35 mouse cellular contexts compared by ENCODE assay signal in the genomic region with DNA sequence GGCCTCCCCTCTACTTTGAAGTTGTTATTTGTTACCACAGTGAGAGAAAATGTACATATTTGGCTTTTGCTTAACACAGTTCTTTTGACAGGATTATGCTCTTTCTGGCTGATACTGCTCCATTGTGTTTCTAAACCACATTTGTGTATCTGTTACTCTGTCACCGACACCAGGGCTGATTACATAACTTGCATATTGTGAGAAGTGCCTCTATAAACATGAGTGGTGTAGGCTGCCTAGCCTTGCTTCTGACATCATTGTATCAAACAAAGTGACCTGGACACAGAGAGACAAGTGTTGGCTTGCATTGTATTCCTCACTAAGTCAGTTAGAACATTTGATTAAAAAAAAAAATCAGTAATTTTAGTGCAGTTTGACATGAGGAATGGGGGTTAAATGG. TPM values are rescaled to one million over a fixed set of nuclear protein-coding genes. Genes with fewer than 3 reads are reported as not detected.
DNase-seq lines count a peak whose midpoint lies in the region; ATAC-seq and TF ChIP-seq lines count a peak whose summit lies in the region.
"Had no signal": no experiment of that assay in that cellular context is flagged by ENCODE, and none has a peak within 500 bp of the region (broad histone marks: within the 10 kb centered on the region; RNA-seq: fewer than 3 reads in every experiment).

No protein-coding gene starts in this region.

- ATAC-seq in liver, embryonic 15.5 days (ENCODE audit: insufficient read depth), result no peak
- no peak for ATAC-seq in liver, embryonic 11.5 days (replicated peaks; ENCODE audit: low FRiP score)
- ATAC-seq: CD4-positive, CD25-positive, alpha-beta regulatory T cell, adult 4 months; forebrain, embryonic 14.5 days; forebrain, postnatal 0 days had no signal

- TF ChIP-seq CTCF in kidney, adult 2 months (conservative IDR thresholded peaks at IDR 0.05; ENCODE audit: insufficient read depth, insufficient read length, low read depth, low read length), result no peak
- no peak for TF ChIP-seq CTCF in small intestine, adult 2 months (IDR thresholded peaks at IDR 0.05; ENCODE audit: extremely low read depth, insufficient read length, insufficient replicate concordance, low read depth, low read length)

- H3K9ac ChIP-seq in liver, embryonic 15.5 days, result no peak overlapping the region
- H3K9ac ChIP-seq in liver, embryonic 11.5 days (ENCODE audit: low read depth, low read length), result no peak overlapping the region
- H3K9ac ChIP-seq: embryonic facial prominence, embryonic 12.5 days; embryonic facial prominence, embryonic 15.5 days; forebrain, postnatal 0 days; hindbrain, embryonic 12.5 days; hindbrain, embryonic 15.5 days had no signal

- no peaks in the 10 kb centered on the region for H3K27me3 ChIP-seq in kidney, adult 2 months (replicated peaks; ENCODE audit: control insufficient read depth, insufficient read depth, low read length)
- H3K27me3 ChIP-seq in liver, embryonic 15.5 days, result no peaks in the 10 kb centered on the region
- no peaks in the 10 kb centered on the region for H3K27me3 ChIP-seq in liver, embryonic 11.5 days (replicated peaks; ENCODE audit: control insufficient read depth, insufficient read depth, low read length)
- no peaks in the 10 kb centered on the region for H3K27me3 ChIP-seq in small intestine, adult 2 months (ENCODE audit: control insufficient read depth, insufficient read depth, low read length)
- H3K27me3 ChIP-seq: embryonic facial prominence, embryonic 12.5 days; embryonic facial prominence, embryonic 15.5 days; hindbrain, embryonic 12.5 days; hindbrain, embryonic 15.5 days had no signal

- DNase-seq in kidney, adult 2 months, result no peak
- DNase-seq in kidney, postnatal 4 days, result no peak
- DNase-seq in liver, embryonic 11.5 days (ENCODE audit: low spot score), result no peak
- peak; percentile 58 for DNase-seq in lung, postnatal 36 days
- no peak for DNase-seq in lung, postnatal 25 days (ENCODE audit: low spot score)
- no peak for DNase-seq in left cerebral cortex, adult 8-10 months (ENCODE audit: low spot score in 2 of 2)
- DNase-seq: adrenal gland, postnatal 14 days; cerebellum, adult 11 months; cerebellum, adult 2 months; cerebellum, adult 9-11 months; cerebellum, postnatal 25 days; forebrain, postnatal 0 days; gastrocnemius, postnatal 10 days had no signal

- H3K4me1 ChIP-seq in kidney, adult 2 months (ENCODE audit: control insufficient read depth, insufficient read depth, low read length), result peaks cover 38% of the 10 kb centered on the region
- H3K4me1 ChIP-seq in liver, embryonic 15.5 days (replicated peaks), result peaks cover 44% of the 10 kb centered on the region
- H3K4me1 ChIP-seq in liver, embryonic 11.5 days (replicated peaks; ENCODE audit: control insufficient read depth, insufficient read depth, low read length), result no peaks in the 10 kb centered on the region
- H3K4me1 ChIP-seq in small intestine, adult 2 months (ENCODE audit: control insufficient read depth, insufficient read depth, insufficient read length, low read length), result peaks cover 36% of the 10 kb centered on the region
- H3K4me1 ChIP-seq: embryonic facial prominence, embryonic 12.5 days; hindbrain, embryonic 12.5 days; hindbrain, embryonic 15.5 days had no signal

- WGBS in kidney, adult 2 months, result 25% methylated on average over 1 of the region's 1 CpGs
- 41% methylated on average over 1 of the region's 1 CpGs for WGBS in liver, embryonic 15.5 days (ENCODE audit: insufficient replicate concordance)
- 77% methylated on average over 1 of the region's 1 CpGs for WGBS in liver, embryonic 11.5 days
- 7% methylated on average over 1 of the region's 1 CpGs for WGBS in small intestine, adult 2 months

- H3K9me3 ChIP-seq in liver, embryonic 15.5 days (replicated peaks), result no peaks in the 10 kb centered on the region
- no peaks in the 10 kb centered on the region for H3K9me3 ChIP-seq in liver, embryonic 11.5 days (ENCODE audit: control insufficient read depth, low read length)
- H3K9me3 ChIP-seq: embryonic facial prominence, embryonic 12.5 days; embryonic facial prominence, embryonic 15.5 days; hindbrain, embryonic 12.5 days; hindbrain, embryonic 15.5 days had no signal

- TF ChIP-seq POLR2A in kidney, adult 2 months (IDR thresholded peaks at IDR 0.05; ENCODE audit: low read depth, low read length), result no peak
- no peak for TF ChIP-seq POLR2A in small intestine, adult 2 months (IDR thresholded peaks at IDR 0.05; ENCODE audit: low read depth, low read length)

- peaks cover 3% of the 10 kb centered on the region; the same call in 1 of the 2 replicates for H3K36me3 ChIP-seq in kidney, adult 2 months (ENCODE audit: control insufficient read depth, insufficient read depth, low read length)
- H3K36me3 ChIP-seq in liver, embryonic 15.5 days (replicated peaks), result peaks cover 89% of the 10 kb centered on the region
- peaks cover 26% of the 10 kb centered on the region for H3K36me3 ChIP-seq in liver, embryonic 11.5 days (ENCODE audit: control insufficient read depth, insufficient read depth, low read length)
- peaks cover 38% of the 10 kb centered on the region for H3K36me3 ChIP-seq in small intestine, adult 2 months (ENCODE audit: control insufficient read depth, insufficient read depth, low read length)

- peak overlapping the region; percentile 65 for H3K27ac ChIP-seq in kidney, adult 2 months (ENCODE audit: insufficient read depth, low read depth, low read length)
- H3K27ac ChIP-seq in liver, embryonic 15.5 days (replicated peaks), result peak overlapping the region; percentile 42
- no peak overlapping the region for H3K27ac ChIP-seq in liver, embryonic 11.5 days (ENCODE audit: low read depth, low read length)
- peak overlapping the region; percentile 43; the same call in 1 of the 2 replicates for H3K27ac ChIP-seq in small intestine, adult 2 months (ENCODE audit: insufficient read depth, low read depth, low read length)
- H3K27ac ChIP-seq: embryonic facial prominence, embryonic 12.5 days; embryonic facial prominence, embryonic 15.5 days; hindbrain, embryonic 12.5 days; hindbrain, embryonic 15.5 days had no signal

- H3K4me2 ChIP-seq in liver, embryonic 15.5 days, result no peak overlapping the region
- no peak overlapping the region for H3K4me2 ChIP-seq in liver, embryonic 11.5 days
- H3K4me2 ChIP-seq: embryonic facial prominence, embryonic 12.5 days; embryonic facial prominence, embryonic 15.5 days; heart, embryonic 11.5 days; hindbrain, embryonic 12.5 days; hindbrain, embryonic 15.5 days had no signal

- H3K4me3 ChIP-seq in kidney, adult 2 months (ENCODE audit: insufficient read depth, low read depth, low read length), result no peak overlapping the region
- H3K4me3 ChIP-seq in liver, embryonic 15.5 days (replicated peaks), result no peak overlapping the region
- no peak overlapping the region for H3K4me3 ChIP-seq in liver, embryonic 11.5 days (ENCODE audit: low read depth, low read length)
- H3K4me3 ChIP-seq in small intestine, adult 2 months (ENCODE audit: low read depth, low read length), result no peak overlapping the region
- H3K4me3 ChIP-seq: embryonic facial prominence, embryonic 12.5 days; embryonic facial prominence, embryonic 15.5 days; hindbrain, embryonic 12.5 days; hindbrain, embryonic 15.5 days had no signal

RNA-seq across cellular contexts. Expression of a gene that starts 15.8 kb away (rescaled TPM):
- polyA plus RNA-seq in kidney, adult 2 months (2012; rRNA removed), result 157 and 198 TPM in 2 replicates
- polyA plus RNA-seq in liver, embryonic 15.5 days (2015; fragmentation: Nextera tagmentation; extraction: Ambion mirVana), result 35.1 and 45.6 TPM in 2 replicates
- polyA plus RNA-seq in liver, embryonic 11.5 days (2014; fragmentation: Nextera tagmentation; extraction: Ambion mirVana), result 41.7 and 43.3 TPM in 2 replicates
- 97.4 and 231 TPM in 2 replicates for polyA plus RNA-seq in small intestine, adult 2 months (2012; rRNA removed)
- 10 to 100 TPM; 65.9 to 72.3 (median 69.2) TPM for total RNA-seq in left cerebral cortex, adult 8-10 months (2022)

RNA-seq across cellular contexts. Expression of a gene that starts 18.3 kb away (rescaled TPM):
- polyA plus RNA-seq in kidney, adult 2 months (2012; rRNA removed), result 0.72 and 1.5 TPM in 2 replicates
- not detected in 2 replicates for polyA plus RNA-seq in liver, embryonic 15.5 days (2015; fragmentation: Nextera tagmentation; extraction: Ambion mirVana)
- polyA plus RNA-seq in liver, embryonic 11.5 days (2014; fragmentation: Nextera tagmentation; extraction: Ambion mirVana), result 0.13 TPM in 1 of 2 replicates, not detected in the other
- 0.10 and 0.42 TPM in 2 replicates for polyA plus RNA-seq in small intestine, adult 2 months (2012; rRNA removed)
- 1 to 10 TPM in 2 of 4 experiments, under 1 TPM in 2; 0.65 to 1.1 (median 0.84) TPM for total RNA-seq in left cerebral cortex, adult 8-10 months (2022)
- total RNA-seq: adrenal gland, postnatal 14 days; common myeloid progenitor, adult 5-6 weeks; hematopoietic stem cell, adult 5-6 weeks; MEL had no signal
- polyA plus RNA-seq: adrenal gland, adult 2 months; C2C12; forebrain, embryonic 11.5 days; forebrain, embryonic 14.5 days; heart, embryonic 11.5 days; hindbrain, embryonic 12.5 days; hindbrain, embryonic 15.5 days had no signal

RNA-seq across cellular contexts. Expression of a gene that starts 25.3 kb away (rescaled TPM):
- polyA plus RNA-seq in kidney, adult 2 months (2012; rRNA removed), result 0.46 and 0.47 TPM in 2 replicates
- polyA plus RNA-seq in liver, embryonic 15.5 days (2015; fragmentation: Nextera tagmentation; extraction: Ambion mirVana), result not detected in 2 replicates
- polyA plus RNA-seq in liver, embryonic 11.5 days (2014; fragmentation: Nextera tagmentation; extraction: Ambion mirVana), result not detected in 2 replicates
- 0.11 and 0.13 TPM in 2 replicates for polyA plus RNA-seq in small intestine, adult 2 months (2012; rRNA removed)
- under 1 TPM in 3 of 4 experiments, not detected in 1; 0.18 to 0.28 (median 0.23) TPM for total RNA-seq in left cerebral cortex, adult 8-10 months (2022)
- total RNA-seq: adrenal gland, adult 2 months; adrenal gland, postnatal 14 days; common myeloid progenitor, adult 5-6 weeks; gastrocnemius, adult 18-20 months; gastrocnemius, postnatal 10 days; gastrocnemius, postnatal 4 days; heart, adult 8-10 months; heart, postnatal 25 days; hematopoietic stem cell, adult 5-6 weeks; MEL had no signal
- polyA plus RNA-seq: C2C12; CD4-positive, CD25-positive, alpha-beta regulatory T cell, adult 4 months; embryonic facial prominence, embryonic 12.5 days; embryonic facial prominence, embryonic 15.5 days; forebrain, embryonic 11.5 days; forebrain, embryonic 14.5 days; heart, embryonic 11.5 days; heart, embryonic 14.5 days; heart, postnatal 0 days; hindbrain, embryonic 12.5 days; hindbrain, embryonic 15.5 days had no signal

RNA-seq across cellular contexts. Expression of a gene that starts 44.7 kb away (rescaled TPM):
- polyA plus RNA-seq in kidney, adult 2 months (2012; rRNA removed), result not detected in 2 replicates
- not detected in 2 replicates for polyA plus RNA-seq in liver, embryonic 15.5 days (2015; fragmentation: Nextera tagmentation; extraction: Ambion mirVana)
- not detected in 2 replicates for polyA plus RNA-seq in liver, embryonic 11.5 days (2014; fragmentation: Nextera tagmentation; extraction: Ambion mirVana)
- polyA plus RNA-seq in small intestine, adult 2 months (2012; rRNA removed), result not detected in 2 replicates
- total RNA-seq in left cerebral cortex, adult 8-10 months (2022), result not detected
- total RNA-seq: adrenal gland, adult 2 months; adrenal gland, postnatal 14 days; adrenal gland, postnatal 4 days; common myeloid progenitor, adult 5-6 weeks; gastrocnemius, adult 18-20 months; gastrocnemius, postnatal 10 days; gastrocnemius, postnatal 4 days; heart, adult 8-10 months; heart, postnatal 25 days; hematopoietic stem cell, adult 5-6 weeks; MEL had no signal
- polyA plus RNA-seq: adrenal gland, adult 2 months; C2C12; CD4-positive, CD25-positive, alpha-beta regulatory T cell, adult 4 months; cerebellum, adult 2 months; embryonic facial prominence, embryonic 12.5 days; embryonic facial prominence, embryonic 15.5 days; forebrain, embryonic 11.5 days; forebrain, embryonic 14.5 days; forebrain, postnatal 0 days; heart, embryonic 11.5 days; heart, embryonic 14.5 days; heart, postnatal 0 days; hindbrain, embryonic 12.5 days; hindbrain, embryonic 15.5 days had no signal

RNA-seq across cellular contexts. Expression of a gene that starts 56.7 kb away (rescaled TPM):
- 2.0 and 2.6 TPM in 2 replicates for polyA plus RNA-seq in kidney, adult 2 months (2012; rRNA removed)
- polyA plus RNA-seq in liver, embryonic 15.5 days (2015; fragmentation: Nextera tagmentation; extraction: Ambion mirVana), result 10.2 and 10.4 TPM in 2 replicates
- polyA plus RNA-seq in liver, embryonic 11.5 days (2014; fragmentation: Nextera tagmentation; extraction: Ambion mirVana), result 30.9 and 32.2 TPM in 2 replicates
- polyA plus RNA-seq in small intestine, adult 2 months (2012; rRNA removed), result 0.38 and 0.42 TPM in 2 replicates
- 10 to 100 TPM; 64.1 to 83.4 (median 73.4) TPM for total RNA-seq in left cerebral cortex, adult 8-10 months (2022)
